Mouse (Mus musculus) gastrocnemius, adult 18-20 months (tissue): ENCODE results near the gene Tvp23a. TPM values are rescaled to one million over a fixed set of nuclear protein-coding genes. Genes with fewer than 3 reads are reported as not detected.

Experiments used
- DNase-seq: peaks from one replicate; pipeline ENCODE4 v3.0.0; 2021; ENCODE audit warnings: low spot score
- long read RNA-seq, 2 experiments: library from polyadenylated mRNA; stranded (forward); transcript quantifications; one replicate each; pipeline ENCODE4 v2.0.0; 2021
- total RNA-seq, 2 experiments: library from RNA; stranded (reverse); gene quantifications; 2 replicates each; pipeline ENCODE4 v1.2.3; 2021

Tvp23a gene
- total RNA-seq, result under 1 TPM; 0.16 to 0.21 TPM
- long read RNA-seq, experiment 1, result 0 reads
- long read RNA-seq, experiment 2, result 0 reads

DNA sequence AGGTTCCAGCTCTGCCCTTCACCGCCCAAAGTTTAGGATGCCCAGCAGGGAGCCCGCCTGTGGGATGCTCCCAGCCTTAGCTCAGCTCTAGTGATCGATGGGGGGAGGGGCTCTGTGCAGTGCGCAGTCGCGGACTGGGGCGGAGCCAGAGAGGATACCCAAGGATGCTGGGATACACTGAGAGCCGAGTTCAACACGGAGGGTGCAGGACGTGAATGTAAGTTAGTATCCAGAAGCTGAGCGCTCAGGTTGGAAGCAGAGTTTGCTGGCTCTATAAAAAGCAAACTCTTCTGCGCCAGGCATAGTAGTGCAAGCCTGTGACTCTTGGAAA lies at the start of gene Tvp23a:
Tvp23a (minus strand) TSS at position 99 of the 331 bp plus-strand sequence.
- peak; percentile 68 for DNase-seq

DNA sequence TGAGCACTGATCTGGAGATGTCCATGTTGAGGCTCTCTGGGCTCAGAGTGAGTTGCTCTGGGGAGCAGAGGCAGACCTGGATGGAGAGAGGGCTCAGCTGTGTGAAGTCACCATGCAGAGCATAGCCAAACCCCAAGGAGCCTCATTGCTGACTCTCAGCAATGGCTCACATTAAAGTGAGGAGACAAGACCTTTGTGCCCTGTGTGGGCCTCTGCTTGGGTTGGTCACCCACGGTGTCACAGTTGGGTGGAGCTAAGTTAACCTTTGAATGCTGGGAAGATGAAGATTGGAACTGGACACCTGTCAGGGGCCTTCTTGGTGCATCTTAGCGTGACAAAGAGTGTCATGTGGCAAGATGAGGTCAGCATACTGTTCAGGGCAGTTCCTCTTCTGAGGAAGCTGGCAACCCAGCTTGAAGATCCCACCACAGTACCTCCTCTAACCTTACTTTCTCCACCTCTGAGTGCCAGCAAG lies 48.7 kb upstream of the Tvp23a start:
- no peak for DNase-seq

DNA sequence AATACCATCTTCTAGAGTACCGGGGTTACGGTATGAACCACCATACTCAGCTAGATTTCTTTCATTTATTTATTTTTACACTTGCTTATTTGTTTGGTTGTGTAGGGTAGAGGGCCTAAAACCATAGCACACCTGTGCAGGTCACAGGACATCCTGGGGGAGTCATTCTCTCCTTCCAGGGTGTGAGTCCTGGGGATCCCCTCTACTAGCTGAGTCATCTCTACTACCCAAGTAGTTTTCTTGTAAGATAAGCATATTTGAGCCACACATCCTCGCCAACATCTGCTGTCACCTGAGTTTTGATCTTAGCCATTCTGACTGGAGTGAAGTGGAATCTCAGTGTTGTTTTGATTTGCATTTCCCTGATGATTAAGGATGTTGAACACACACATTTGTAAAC lies 45.4 kb upstream of the Tvp23a start:
- no peak for DNase-seq

DNA sequence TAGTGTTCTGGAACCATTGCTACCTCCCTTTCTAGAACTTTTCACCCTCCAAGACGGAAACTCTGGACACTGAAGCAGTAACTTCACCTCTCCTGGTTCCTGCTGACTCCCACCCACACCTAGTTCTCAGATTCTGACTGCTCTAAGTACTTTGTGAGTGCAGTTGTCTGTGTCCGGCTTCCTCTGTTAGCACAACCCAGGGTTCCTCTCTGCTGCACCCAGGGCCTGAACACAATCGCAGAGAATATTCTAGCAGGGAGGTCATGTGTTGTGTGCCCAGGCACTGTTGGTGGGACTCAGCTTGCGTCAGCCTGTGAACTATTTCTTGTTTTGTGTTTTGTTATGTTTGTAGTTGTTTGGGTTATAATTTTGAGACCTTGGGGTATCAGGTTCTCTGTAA lies 44.6 kb upstream of the Tvp23a start:
- no peak for DNase-seq

DNA sequence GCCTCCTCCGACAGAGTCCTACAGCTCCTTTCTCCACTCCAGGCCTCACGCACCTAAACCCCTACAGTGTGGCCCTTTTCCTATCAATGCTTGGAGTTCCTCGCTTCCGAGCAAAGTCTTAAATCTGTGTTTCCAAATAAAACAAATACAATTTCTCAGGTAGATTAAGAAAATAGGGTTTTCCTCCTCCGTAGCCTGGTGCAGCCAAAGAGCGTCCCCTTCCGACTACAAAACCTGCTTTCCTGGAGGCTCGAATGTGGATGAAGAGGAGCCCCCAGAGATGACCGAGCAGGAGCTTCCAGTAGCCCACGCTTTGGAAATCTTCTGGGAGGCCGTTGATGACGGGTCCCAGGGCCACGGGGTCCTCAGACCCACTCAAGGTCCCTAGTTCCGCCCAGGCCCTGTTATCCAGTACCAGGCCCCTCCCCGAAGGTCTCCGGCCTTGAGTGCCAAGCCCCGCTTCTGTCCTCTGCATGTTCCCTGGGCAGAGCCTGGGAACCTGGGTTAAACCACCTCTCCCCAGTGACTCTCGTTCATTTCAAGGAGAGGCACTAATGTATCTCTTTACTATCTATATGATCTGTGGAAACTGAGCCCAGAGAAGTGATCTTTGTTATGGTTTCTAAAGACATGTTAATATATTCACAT lies 43.5 kb upstream of the Tvp23a start:
- DNase-seq, result no peak

DNA sequence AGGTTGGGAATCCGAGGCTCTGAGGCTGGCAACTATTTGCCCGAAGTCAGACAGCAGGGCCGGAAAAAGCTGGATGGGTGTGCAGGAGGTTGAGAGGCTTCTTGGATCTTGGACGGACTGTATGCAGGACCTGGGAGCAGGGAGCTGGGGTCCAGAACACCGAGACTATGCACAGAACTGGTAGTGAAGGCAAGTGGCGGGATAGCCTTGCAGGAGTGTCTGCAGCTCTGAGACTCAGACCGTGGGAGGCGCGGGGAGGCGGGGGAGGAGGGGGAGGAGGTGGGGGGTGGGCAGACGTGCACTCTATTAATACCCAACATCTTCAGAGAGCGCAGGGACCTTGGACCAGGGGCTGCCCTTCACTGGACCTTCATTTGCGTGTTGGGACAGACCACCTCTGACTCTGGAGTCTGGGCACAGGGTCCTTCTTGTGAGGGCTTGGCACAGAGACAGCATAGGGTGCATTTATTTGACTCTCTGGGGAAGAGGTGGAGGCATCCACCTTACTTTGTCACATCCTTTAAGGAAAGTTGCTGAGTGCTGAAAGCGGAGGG lies 42.8 kb upstream of the Tvp23a start:
- no peak for DNase-seq

DNA sequence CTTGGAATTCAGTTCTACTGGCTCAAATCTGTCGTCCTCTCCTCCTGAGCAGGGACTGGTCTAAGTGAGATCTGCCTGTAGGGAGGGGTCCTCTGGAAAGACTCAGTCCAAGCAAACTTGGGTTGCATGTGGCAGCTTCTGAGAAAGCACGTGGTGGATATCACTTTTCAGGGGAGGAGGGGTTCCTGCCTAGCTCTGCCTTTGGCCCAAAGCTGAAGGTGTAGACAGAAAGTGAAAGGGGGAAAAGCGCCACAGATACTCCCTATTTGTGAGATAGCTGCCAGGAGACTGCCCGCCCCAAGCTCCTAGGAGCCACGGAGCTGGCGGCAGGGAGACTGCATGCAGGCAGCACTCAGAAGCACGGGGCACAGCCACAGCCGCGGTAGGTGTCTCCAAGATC lies 42.3 kb upstream of the Tvp23a start:
- DNase-seq, result no peak

DNA sequence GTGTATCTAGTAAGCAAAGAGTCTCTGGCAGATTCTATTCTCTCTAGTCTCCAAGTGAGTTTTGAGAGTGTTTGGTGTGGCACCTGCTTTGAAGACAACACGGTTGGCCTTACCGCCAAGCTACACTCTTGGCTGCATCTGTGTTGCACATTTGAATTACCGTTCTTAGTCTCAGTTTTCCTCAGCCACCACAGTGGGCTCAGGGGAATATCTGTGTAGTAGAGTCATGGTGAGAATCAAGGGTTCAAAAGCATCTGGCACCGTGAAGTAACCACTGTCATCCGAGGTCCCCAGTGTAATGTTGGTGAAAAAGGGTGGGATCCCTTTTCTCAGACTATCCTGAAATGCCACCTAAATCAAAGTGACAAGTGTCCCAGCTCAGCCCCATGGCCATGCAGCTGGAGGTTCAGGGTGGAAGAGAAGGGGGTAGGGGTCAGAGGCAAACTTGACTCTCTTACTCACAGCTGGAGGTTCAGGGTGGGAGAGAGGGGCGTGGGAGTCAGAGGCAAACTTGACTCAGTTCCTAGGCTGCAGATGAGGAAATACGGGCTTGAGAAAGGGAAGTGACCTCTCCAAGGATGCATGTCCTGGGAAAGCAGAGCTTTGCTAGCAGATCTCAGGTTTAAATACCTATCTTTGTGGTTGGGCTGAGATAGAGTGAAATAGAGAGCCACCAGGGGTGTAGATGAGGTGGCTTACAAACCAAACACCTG lies 41.8 kb upstream of the Tvp23a start:
- no peak for DNase-seq

DNA sequence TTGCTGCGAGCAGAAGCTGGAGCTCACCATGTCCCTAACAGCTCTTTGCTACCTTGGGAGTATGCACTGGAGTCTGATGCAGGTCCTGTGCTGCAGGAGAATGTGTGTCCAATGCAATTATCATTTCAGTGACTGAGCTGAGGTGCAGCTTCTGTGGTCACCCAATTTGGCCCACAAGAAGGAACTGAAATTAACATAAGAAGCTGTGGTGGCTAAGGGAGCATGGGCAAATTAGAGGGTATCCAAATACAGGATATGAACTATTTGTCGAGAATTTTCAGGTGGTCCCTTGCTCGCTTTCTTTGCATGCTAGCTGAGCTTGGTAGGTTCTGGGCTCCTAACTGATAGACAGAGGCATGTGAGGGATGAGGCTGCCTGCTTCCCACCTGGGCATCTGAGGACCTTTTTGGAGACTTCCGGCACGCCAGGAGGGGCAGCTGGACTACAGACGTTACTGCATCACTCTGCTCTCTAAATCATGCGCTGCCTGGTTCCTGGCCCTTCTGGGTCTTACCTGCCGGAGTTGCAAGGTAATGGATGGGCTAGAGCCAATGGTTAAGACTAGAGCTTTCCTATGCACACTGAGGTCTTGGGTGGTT lies 40.8 kb upstream of the Tvp23a start:
- no peak for DNase-seq

DNA sequence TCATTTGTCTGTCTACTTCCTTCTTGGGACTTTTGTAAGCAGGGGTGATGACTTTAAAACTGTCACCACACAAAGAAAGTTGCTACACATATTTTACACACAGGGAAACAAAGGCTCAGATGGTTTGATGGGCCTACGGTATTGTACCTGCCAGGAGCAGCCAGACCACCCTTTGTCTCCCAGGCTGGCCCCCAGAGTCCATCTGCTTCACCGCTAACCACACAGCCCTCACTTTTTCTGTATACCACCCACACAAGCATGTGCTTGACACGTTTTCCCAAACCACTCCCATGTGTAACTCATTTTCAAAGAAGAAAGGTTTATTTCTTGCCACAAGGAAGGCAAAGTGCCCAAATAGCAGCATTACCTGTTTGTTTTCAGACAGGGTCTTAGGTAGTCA lies 39.8 kb upstream of the Tvp23a start:
- no peak for DNase-seq

DNA sequence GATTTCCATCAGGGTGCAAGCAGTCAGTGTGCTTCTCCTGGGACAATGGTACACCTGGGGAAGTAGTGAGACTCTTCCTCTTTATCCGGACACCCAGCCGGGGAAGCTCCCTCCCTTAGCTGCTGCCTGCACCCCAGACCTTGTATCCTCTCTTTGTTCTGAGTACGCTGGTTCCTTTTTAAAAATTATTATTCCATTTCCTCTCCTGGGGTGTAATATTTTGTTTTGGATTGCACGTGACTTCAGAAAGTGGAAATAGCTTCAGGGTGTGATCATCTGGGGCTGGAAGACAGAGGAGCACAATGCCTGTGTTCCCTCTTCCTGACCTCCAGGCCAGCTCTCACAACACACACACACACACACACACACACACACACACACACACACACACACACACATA lies 35.2 kb upstream of the Tvp23a start:
- no peak for DNase-seq

DNA sequence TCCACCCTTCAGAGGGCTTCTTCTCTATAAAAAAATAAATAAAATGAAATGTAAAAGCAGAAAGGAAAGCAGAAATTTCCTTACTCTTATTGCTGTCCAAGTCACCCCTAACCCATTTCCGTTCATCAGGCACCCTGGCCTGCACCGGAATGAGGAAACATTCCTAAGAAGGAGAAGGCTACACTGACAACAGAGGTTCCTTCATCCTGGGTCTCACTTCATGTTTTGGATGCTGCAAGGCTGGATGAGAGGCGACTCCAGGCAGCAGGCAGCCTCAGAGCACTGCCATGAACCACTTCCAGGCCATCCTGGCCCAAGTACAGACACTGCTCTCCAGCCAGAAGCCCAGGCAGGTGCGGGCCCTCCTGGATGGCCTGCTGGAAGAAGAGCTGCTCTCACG lies 32.7 kb upstream of the Tvp23a start, which contains the start of gene Ciita:
Ciita (plus strand) TSS at position 203 of the 400 bp plus-strand sequence.
- no peak for DNase-seq

DNA sequence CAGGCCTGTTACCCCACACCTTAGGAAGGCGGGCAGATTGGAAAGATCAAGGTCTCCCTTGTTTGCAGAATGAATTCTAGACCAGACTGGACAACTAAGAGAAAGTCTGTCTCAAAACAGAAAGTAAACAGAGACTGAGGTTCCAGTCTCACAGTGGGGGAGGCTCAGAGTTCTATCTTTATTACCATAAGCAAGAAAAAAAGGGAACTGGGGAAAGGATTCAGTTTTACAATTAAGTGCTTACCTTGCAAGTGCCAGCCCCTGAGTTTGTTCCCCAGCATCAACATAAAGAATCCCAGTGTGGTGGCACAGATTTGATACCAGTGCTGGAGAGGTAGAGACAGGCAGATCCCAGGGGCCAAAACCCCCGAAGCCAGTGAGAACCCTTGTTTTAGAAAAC lies 28.8 kb upstream of the Tvp23a start:
- DNase-seq, result no peak

DNA sequence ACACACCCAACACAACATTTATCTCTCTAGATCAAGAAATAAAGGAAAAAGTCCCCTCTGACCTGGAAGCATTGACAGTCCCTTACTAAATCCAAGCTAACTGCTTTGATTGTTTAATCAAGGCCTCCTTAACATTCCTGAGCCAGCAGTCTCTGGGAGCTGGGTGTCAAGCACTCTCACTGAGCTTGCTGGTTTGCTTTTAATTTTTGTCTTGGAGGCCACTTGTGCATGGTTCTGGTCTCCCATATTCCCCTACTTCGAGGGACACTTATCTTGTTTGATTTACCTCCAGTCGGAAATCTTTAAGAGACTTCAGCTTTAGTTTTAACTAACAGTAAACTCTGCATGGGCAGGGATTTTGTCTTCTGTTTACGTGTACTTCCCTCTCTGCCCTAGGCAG lies 27.8 kb upstream of the Tvp23a start:
- no peak for DNase-seq

DNA sequence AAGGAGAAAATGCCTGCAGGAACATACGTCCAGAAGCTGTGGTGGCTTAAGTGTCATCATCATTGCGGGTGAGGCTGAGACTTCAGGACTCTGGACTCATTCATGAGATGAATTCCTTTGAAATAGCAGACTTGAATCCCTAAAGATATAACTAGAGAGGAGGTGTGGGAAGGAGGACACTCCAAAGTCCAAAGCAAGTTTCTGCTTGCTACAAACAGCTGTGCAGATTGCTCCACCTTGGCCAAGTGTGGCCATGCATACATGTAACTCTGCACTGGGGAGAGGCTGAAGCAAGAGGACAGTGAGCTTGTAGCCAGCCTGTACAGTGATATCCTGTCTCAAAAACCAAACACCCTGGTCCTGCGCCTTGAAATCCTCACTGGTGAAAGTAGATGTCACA lies 24.8 kb upstream of the Tvp23a start:
- no peak for DNase-seq

DNA sequence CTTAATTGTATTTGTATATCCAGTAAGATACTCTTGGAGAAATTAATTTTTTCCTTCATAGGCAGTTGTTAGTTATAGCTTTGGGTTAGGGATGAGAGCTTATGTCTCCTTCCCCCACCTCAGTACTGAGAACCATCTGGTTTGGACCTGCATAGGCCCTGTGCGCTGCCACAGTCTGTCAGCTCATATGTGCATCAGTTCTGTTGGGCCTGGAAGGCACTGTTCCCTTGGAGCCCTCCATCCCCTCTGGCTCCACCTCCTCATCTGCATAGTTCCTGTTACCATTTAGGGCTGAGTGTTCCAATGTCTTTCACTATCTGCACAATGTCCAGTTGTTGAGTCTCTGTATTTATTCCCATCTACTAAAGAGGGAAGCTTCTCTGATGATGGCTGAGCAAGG lies 21.0 kb upstream of the Tvp23a start:
- no peak for DNase-seq

DNA sequence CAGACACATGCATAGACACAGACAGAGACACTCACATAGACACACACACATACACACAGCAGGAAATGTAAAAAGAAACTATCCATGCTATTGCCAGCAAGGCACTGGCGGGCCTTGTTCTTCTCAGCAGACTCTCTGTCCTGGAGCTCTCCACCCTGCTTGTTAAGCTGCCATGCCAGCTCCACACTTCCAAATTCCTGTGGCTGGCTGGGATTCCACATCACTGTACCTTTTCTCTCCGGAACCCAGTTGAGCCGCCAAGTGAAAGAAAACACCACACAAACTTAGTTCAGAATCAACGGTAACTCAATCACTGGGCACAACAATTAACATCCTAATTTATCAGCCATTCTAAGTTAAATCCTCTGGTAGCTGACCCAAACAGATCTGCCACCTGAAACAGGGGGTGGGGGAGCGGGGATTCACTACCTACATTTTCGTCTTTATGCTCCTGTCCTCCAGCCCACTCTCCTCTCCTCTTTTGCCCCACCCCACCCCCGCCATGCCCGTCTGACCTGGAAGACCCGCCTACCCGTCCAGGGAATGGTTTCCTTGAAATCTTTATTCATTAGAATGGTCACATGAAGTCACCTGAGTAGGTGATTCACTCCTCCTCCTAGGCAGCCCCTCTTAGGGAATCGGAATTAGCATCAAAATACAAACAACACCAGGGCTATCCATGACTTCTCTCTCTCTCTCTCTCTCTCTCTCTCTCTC lies 20.4 kb upstream of the Tvp23a start:
- DNase-seq, result no peak

DNA sequence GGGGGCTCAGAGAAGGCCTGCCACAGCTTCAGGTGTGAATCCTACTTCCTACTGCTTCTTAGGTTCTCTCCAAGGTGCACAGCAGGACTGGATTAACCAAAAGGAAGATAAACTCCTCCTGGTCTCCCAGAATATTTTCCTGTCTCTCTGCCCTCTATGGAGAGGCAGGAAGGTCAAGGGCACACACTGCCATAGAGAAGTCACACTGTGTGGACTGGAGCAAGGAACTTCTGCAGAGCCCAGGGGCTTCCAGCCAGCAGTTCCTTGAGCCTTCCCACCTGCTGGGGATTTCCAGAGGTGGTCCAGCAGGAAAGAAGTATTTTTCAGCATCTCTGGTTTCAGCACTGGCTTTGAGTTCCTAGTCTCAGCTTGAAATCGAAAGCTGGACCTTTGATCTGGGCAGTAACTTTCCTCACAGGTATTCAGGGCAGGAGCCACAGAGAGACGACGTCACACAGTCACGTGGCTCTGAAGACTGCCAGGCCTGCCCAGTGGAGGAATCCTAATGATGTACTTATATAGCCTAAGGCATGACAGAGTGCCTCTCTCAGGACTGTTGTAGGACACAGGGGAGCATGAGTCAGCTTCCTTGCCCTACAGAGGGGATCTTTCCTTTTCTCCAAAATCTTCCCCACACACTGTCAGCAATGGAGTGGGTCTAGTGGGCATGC lies 18.0 kb upstream of the Tvp23a start:
- no peak for DNase-seq

DNA sequence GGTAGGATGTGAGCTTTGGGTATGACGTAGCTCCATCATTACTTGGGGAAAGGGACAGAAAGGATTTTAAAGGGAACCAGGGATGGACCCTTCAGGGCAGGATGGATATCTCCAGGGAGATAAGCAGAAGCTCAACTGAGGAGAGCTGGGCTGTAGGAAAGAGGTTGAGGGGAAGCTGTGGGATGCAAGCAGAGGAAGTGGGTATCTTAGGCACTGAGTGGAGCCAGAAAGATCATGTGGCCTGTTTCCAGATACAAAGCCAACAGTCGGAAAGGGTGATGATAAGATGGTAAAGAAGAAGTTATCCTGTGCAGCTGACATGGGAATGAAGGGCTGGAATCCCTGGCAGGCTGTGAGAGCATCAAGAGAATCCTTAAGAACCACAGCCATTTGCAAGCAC lies 14.0 kb upstream of the Tvp23a start:
- DNase-seq, result no peak

DNA sequence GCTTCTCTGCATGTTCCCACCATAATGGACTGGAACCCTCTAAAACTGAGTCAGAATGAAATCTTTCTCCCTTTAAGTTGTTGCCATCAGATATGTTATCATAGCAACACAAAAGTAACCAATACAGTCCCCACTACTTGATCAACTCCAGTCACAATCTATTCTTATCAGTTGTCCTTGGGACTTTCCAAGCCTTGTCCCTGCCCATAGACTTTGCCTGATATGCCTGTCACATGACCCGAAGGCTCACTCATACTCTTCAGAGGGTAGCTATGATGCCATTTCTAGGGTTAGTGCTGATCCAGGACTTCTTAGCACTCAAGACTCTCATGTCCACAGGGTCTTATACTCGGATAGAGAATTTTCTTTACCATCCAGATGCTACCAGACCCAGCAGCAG lies 13.0 kb upstream of the Tvp23a start:
- no peak for DNase-seq

DNA sequence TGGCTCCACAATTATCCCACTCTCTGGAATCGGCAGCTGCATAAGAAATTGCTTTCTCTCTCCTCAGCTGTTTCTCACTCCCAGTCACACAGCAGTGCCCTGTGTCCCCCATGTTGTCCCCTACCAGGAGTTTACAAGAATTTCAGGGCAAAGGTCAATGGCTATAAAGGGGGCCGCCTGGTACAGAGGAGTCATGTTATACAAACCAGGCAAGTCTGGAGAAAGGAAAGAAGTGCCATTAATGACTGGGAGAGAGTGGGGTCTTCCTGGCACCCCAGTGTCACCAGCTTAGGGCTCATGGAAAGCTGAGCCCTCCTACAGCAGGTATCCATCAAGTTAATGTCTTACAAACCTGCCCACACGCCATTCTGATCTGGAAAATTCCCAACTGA lies 7.4 kb upstream of the Tvp23a start:
- no peak for DNase-seq
